Mouse (Mus musculus) liver, embryonic 16.5 days (tissue): ENCODE results near the gene Wdr77. TPM values are rescaled to one million over a fixed set of nuclear protein-coding genes. Genes with fewer than 3 reads are reported as not detected.
"Not testable (repeated sequence)": the region's sequence is repeated elsewhere in the genome, so short reads cannot be mapped to it uniquely, and the experiment has no call there.

Source experiments
- ATAC-seq: fragments of 200-750 bp; cut with Nextera tagmentation; 2 replicates; pipeline ENCODE4 v1.8.0; 2017; ENCODE audit warnings: low read depth, mild to moderate bottlenecking, moderate number of reproducible peaks, moderate library complexity
- H3K27ac ChIP-seq: fragments of 300-500 bp; sonication (generic); 2 replicates; pipeline ENCODE4 v1.5.1; 2014; ENCODE audit warnings: mild to moderate bottlenecking, low read length
- H3K27me3 ChIP-seq: fragments of 300-500 bp; sonication (generic); 2 replicates; pipeline ENCODE4 v1.6.1; 2014; ENCODE audit warnings: low read depth, low read length, mixed read lengths; ENCODE audit not compliant: control insufficient read depth, insufficient read depth
- H3K36me3 ChIP-seq: fragments of 300-500 bp; sonication (generic); 2 replicates; pipeline ENCODE4 v1.6.1; 2014; ENCODE audit warnings: mild to moderate bottlenecking; ENCODE audit not compliant: control insufficient read depth, insufficient read depth
- H3K4me1 ChIP-seq: fragments of 300-500 bp; sonication (generic); 2 replicates; pipeline ENCODE4 v1.6.1; 2014; ENCODE audit warnings: low read depth, low read length, mixed read lengths; ENCODE audit not compliant: control insufficient read depth
- H3K4me2 ChIP-seq: fragments of 300-500 bp; sonication (generic); 2 replicates; pipeline ENCODE4 v1.6.1; 2014; ENCODE audit warnings: low read depth, low read length, mixed read lengths
- H3K4me3 ChIP-seq: fragments of 300-500 bp; sonication (generic); 2 replicates; pipeline ENCODE4 v1.5.1; 2014; ENCODE audit warnings: low read depth, mild to moderate bottlenecking, low read length
- H3K9ac ChIP-seq: fragments of 300-500 bp; sonication (generic); 2 replicates; pipeline ENCODE4 v1.6.1; 2014; ENCODE audit warnings: low read depth, low read length
- H3K9me3 ChIP-seq: fragments of 300-500 bp; sonication (generic); replicated peaks from 2 replicates; pipeline ENCODE4 v1.6.1; 2016; ENCODE audit warnings: low read length; ENCODE audit not compliant: control insufficient read depth
- WGBS: fragments of 180-500 bp; shearing (Covaris S2); extraction: QIAGEN DNeasy Blood & Tissue Kit; methylation state at CpG from one replicate; pipeline ENCODE4 v1.1.7; 2014; ENCODE audit not compliant: insufficient replicate concordance; 5-methylcytosine and 5-hydroxymethylcytosine counted together
- polyA plus RNA-seq: library from polyadenylated mRNA; unstranded; fragments of >200 nt; fragmentation: Nextera tagmentation; extraction: Ambion mirVana; gene quantifications from 2 replicates; pipeline ENCODE4 v1.2.1, GENCODE M21; 2015

Wdr77 gene
- polyA plus RNA-seq, 1 experiment from 2014 or later = 35.1 TPM

- not testable (repeated sequence) for H3K9me3 ChIP-seq, H3K27ac ChIP-seq, H3K9ac ChIP-seq, H3K27me3 ChIP-seq, H3K4me1 ChIP-seq, H3K4me3 ChIP-seq, H3K4me2 ChIP-seq, H3K36me3 ChIP-seq, ATAC-seq
- WGBS = 55% methylated on average over 10 of the region's 10 CpGs
Measured at GRCm38 (mm10) chr3:106003360-106003759, 44.2 kb downstream of the Wdr77 start.

- no peak within 1 kb of the TSS for H3K4me2 ChIP-seq
- no peaks in the 10 kb centered on the region for H3K9me3 ChIP-seq
- H3K4me1 ChIP-seq = no peaks in the 10 kb centered on the region
- H3K27ac ChIP-seq = no peak within 1 kb of the TSS
- no peak for ATAC-seq
- H3K27me3 ChIP-seq = no peaks in the 10 kb centered on the region
- H3K36me3 ChIP-seq = no peaks in the 10 kb centered on the region
- 48% methylated on average over 2 of the region's 2 CpGs for WGBS
- no peak within 1 kb of the TSS for H3K9ac ChIP-seq
- H3K4me3 ChIP-seq = no peak within 1 kb of the TSS
Measured at GRCm38 (mm10) chr3:106014546-106014945, 55.4 kb downstream of the Wdr77 start, which contains the start of gene Pifo. Pifo (minus strand) TSS chr3:106014646.

Other genes with a start within 250 kb of the Wdr77 start
- gene Rap1a, start 158.0 kb upstream of the Wdr77 start, polyA plus RNA-seq = 98.9 and 102 TPM in 2 replicates
- 0.48 and 0.77 TPM in 2 replicates for gene Adora3, start 88.5 kb upstream of the Wdr77 start, polyA plus RNA-seq
- not detected in 2 replicates for gene Tmigd3, start 88.5 kb upstream of the Wdr77 start, polyA plus RNA-seq
- 2.4 and 2.9 TPM in 2 replicates for gene I830077J02Rik, start 26.7 kb upstream of the Wdr77 start, polyA plus RNA-seq
- 287 and 311 TPM in 2 replicates for gene Atp5f1, start 730 bp downstream of the Wdr77 start, polyA plus RNA-seq
- gene Ovgp1, start 14.3 kb downstream of the Wdr77 start, polyA plus RNA-seq = 0.48 and 0.79 TPM in 2 replicates
- gene Pifo, start 55.3 kb downstream of the Wdr77 start, polyA plus RNA-seq = not detected in 2 replicates
- 0.21 TPM in 1 of 2 replicates, not detected in the other for gene Chil5, start 73.4 kb downstream of the Wdr77 start, polyA plus RNA-seq
- not detected in 2 replicates for gene Chia1, start 153.9 kb downstream of the Wdr77 start, polyA plus RNA-seq
- 26.9 and 37.6 TPM in 2 replicates for gene Chil3, start 208.2 kb downstream of the Wdr77 start, polyA plus RNA-seq